Mouse (Mus musculus): ENCODE measurements at regions not wholly inside any gene's neighbourhood (a gene's known extent, or its start where the extent isn't known, plus 50 kb on each side); places are given as distances from the start of the nearest gene placed in this dataset.

DNA sequence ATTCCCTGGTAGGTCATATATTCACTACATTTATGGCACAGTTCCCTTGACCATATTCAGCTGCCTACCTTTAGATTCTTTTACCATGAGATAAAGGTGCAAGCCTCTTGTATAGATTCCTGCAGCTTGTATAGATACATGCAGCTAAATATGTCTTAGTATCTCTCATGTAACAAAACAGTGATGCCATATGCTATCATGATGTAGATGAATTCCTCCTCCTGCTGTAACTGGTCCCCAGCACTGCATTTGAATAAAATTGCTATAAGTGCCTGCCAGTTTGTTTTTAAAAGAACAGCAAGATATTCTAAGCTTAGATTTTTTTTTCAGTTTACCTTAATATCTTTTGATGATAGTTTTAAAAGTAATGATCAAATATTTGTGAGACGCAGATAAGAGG, 138.9 kb upstream of the Tll1 start:
- DNase-seq (ENCODE audit: low spot score) (no peak), ATAC-seq (ENCODE audit: low FRiP score, low read depth) (no peak)
- Histone ChIP-seq H3K4me3 (replicated peaks; ENCODE audit: low read length) (no peak overlapping the region), H3K36me3 (ENCODE audit: control insufficient read depth, insufficient read depth, low read length) (no peaks in the 10 kb centered on the region), H3K4me2 (replicated peaks; ENCODE audit: low read depth, low read length, severe bottlenecking) (no peak overlapping the region), H3K27me3 (ENCODE audit: control insufficient read depth, insufficient read depth, low read length) (no peaks in the 10 kb centered on the region), H3K9ac (ENCODE audit: low read depth, low read length, severe bottlenecking) (no peak overlapping the region), H3K27ac (replicated peaks; ENCODE audit: low read depth, low read length) (no peak overlapping the region), H3K9me3 (ENCODE audit: control insufficient read depth, low read length) (no peaks in the 10 kb centered on the region), H3K4me1 (ENCODE audit: control insufficient read depth, insufficient read depth, low read length) (no peaks in the 10 kb centered on the region)
- TF ChIP-seq POLR2A (IDR thresholded peaks at IDR 0.05; ENCODE audit: borderline replicate concordance, extremely low read depth, insufficient read depth, insufficient read length) = no peak
- WGBS = 73% methylated on average over 1 of the region's 1 CpGs

DNA sequence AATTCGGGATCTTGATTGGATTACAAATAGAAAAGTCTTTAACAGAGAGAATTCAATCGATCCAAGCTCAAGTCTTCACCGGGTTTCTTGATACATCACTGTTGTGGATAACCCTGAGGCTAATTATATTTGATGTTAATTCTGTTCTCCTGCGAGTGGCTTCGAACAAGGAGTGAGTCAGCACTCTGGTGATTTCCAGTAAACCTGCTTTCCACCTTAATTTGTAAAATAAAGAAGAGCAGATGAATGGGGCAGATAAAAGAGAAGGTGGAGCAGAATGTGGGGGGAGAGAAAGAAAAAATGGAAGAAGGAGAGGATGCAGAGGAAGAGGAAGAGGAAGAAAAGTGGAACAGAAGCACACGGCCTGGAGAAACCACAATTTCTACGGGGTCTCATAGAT, 137.5 kb upstream of the Tll1 start:
- TF ChIP-seq POLR2A (IDR thresholded peaks at IDR 0.05; ENCODE audit: borderline replicate concordance, extremely low read depth, insufficient read depth, insufficient read length) = no peak
- H3K27ac ChIP-seq (replicated peaks; ENCODE audit: low read depth, low read length) = no peak overlapping the region

DNA sequence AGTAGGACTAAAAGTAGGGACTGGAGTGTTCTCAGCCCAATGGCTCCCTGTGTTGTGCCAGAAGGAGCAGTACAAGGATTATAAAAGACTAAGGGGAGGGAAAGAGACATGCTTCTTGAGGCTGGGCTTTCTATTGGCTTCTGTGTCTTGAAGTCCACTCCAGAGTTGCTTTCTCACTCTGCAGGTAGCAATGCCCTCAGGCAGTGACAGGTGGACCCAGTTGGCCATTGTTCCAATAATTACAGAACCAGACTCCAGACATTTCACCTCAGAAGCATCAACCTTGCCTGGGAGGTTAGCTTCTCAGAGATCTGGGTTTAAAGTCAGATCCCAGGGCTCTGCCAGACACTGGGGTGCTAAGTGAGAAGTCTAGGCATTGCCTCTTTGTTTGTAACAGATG, 136.3 kb upstream of the Tll1 start:
- H3K27ac ChIP-seq (replicated peaks; ENCODE audit: low read depth, low read length) = no peak overlapping the region
- no peak overlapping the region for H3K9ac ChIP-seq (ENCODE audit: low read depth, low read length, severe bottlenecking)
- ATAC-seq (ENCODE audit: low FRiP score, low read depth) (no peak), DNase-seq (ENCODE audit: low spot score) (no peak)
- no peaks in the 10 kb centered on the region for H3K27me3 ChIP-seq (ENCODE audit: control insufficient read depth, insufficient read depth, low read length)
- H3K4me2 ChIP-seq (replicated peaks; ENCODE audit: low read depth, low read length, severe bottlenecking) = no peak overlapping the region
- H3K36me3 ChIP-seq (ENCODE audit: control insufficient read depth, insufficient read depth, low read length) = no peaks in the 10 kb centered on the region
- no peaks in the 10 kb centered on the region for H3K9me3 ChIP-seq (ENCODE audit: control insufficient read depth, low read length)
- H3K4me3 ChIP-seq (replicated peaks; ENCODE audit: low read length) = no peak overlapping the region
- TF ChIP-seq POLR2A (IDR thresholded peaks at IDR 0.05; ENCODE audit: borderline replicate concordance, extremely low read depth, insufficient read depth, insufficient read length) = no peak
- no peaks in the 10 kb centered on the region for H3K4me1 ChIP-seq (ENCODE audit: control insufficient read depth, insufficient read depth, low read length)

More for the DNA sequence above, 137.5 kb upstream of the Tll1 start:
- no peaks in the 10 kb centered on the region for H3K36me3 ChIP-seq (ENCODE audit: control insufficient read depth, insufficient read depth, low read length)
- H3K27me3 ChIP-seq (ENCODE audit: control insufficient read depth, insufficient read depth, low read length) = no peaks in the 10 kb centered on the region
- no peaks in the 10 kb centered on the region for H3K9me3 ChIP-seq (ENCODE audit: control insufficient read depth, low read length)
- no peak overlapping the region for H3K4me2 ChIP-seq (replicated peaks; ENCODE audit: low read depth, low read length, severe bottlenecking)
- no peak overlapping the region for H3K9ac ChIP-seq (ENCODE audit: low read depth, low read length, severe bottlenecking)
- 81% methylated on average over 7 of the region's 7 CpGs for WGBS
- ATAC-seq (ENCODE audit: low FRiP score, low read depth) (no peak), DNase-seq (ENCODE audit: low spot score) (no peak)
- H3K4me1 ChIP-seq (ENCODE audit: control insufficient read depth, insufficient read depth, low read length) = no peaks in the 10 kb centered on the region
- no peak overlapping the region for H3K4me3 ChIP-seq (replicated peaks; ENCODE audit: low read length)

- Histone ChIP-seq H3K36me3 (ENCODE audit: control insufficient read depth, insufficient read depth, low read length) (no peaks in the 10 kb centered on the region), H3K27ac (replicated peaks; ENCODE audit: low read depth, low read length) (no peak overlapping the region), H3K27me3 (ENCODE audit: control insufficient read depth, insufficient read depth, low read length) (no peaks in the 10 kb centered on the region), H3K4me1 (ENCODE audit: control insufficient read depth, insufficient read depth, low read length) (no peaks in the 10 kb centered on the region; the same call in 1 of the 2 replicates), H3K9ac (ENCODE audit: low read depth, low read length, severe bottlenecking) (no peak overlapping the region), H3K4me2 (replicated peaks; ENCODE audit: low read depth, low read length, severe bottlenecking) (no peak overlapping the region), H3K4me3 (replicated peaks; ENCODE audit: low read length) (no peak overlapping the region), H3K9me3 (ENCODE audit: control insufficient read depth, low read length) (no peaks in the 10 kb centered on the region)
- ATAC-seq (ENCODE audit: low FRiP score, low read depth) = no peak
- DNase-seq (ENCODE audit: low spot score) = no peak
- WGBS = 34% methylated on average over 7 of the region's 7 CpGs
- TF ChIP-seq POLR2A (IDR thresholded peaks at IDR 0.05; ENCODE audit: borderline replicate concordance, extremely low read depth, insufficient read depth, insufficient read length) = no peak
Measured at GRCm38 (mm10) chr8:64337356-64337755, 131.3 kb upstream of the Tll1 start.

- no peak for TF ChIP-seq POLR2A (IDR thresholded peaks at IDR 0.05; ENCODE audit: borderline replicate concordance, extremely low read depth, insufficient read depth, insufficient read length)
Measured at GRCm38 (mm10) chr8:64336546-64336945, 130.5 kb upstream of the Tll1 start.

DNA sequence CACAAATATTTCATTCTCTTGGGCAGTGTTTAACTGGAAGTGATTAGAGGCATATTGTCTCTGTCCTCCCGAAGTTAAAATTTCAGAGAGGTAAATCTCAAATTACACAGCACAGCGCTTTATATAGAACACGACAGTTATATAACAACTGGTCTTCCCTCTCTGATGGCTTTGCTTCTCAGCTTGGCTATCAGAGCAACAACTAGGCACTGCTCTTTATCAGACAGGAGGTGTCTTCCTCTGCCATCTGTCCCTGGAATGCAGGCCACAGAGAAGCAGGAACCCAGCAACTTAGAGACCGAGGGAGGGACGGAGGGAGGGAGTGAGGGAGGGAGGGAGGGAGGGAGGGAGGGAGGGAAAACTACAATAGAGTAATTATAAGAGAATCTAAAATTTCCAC, 129.4 kb upstream of the Tll1 start:
- Histone ChIP-seq H3K36me3 (ENCODE audit: control insufficient read depth, insufficient read depth, low read length) (no peaks in the 10 kb centered on the region), H3K4me1 (ENCODE audit: control insufficient read depth, insufficient read depth, low read length) (no peaks in the 10 kb centered on the region; the same call in 1 of the 2 replicates), H3K27me3 (ENCODE audit: control insufficient read depth, insufficient read depth, low read length) (no peaks in the 10 kb centered on the region), H3K4me3 (replicated peaks; ENCODE audit: low read length) (no peak overlapping the region), H3K9me3 (ENCODE audit: control insufficient read depth, low read length) (no peaks in the 10 kb centered on the region), H3K4me2 (replicated peaks; ENCODE audit: low read depth, low read length, severe bottlenecking) (no peak overlapping the region), H3K27ac (replicated peaks; ENCODE audit: low read depth, low read length) (no peak overlapping the region), H3K9ac (ENCODE audit: low read depth, low read length, severe bottlenecking) (no peak overlapping the region)
- 13% methylated on average over 5 of the region's 5 CpGs for WGBS
- no peak for TF ChIP-seq POLR2A (IDR thresholded peaks at IDR 0.05; ENCODE audit: borderline replicate concordance, extremely low read depth, insufficient read depth, insufficient read length)
- ATAC-seq (ENCODE audit: low FRiP score, low read depth) (no peak), DNase-seq (ENCODE audit: low spot score) (no peak)

More at GRCm38 (mm10) chr8:64336546-64336945, 130.5 kb upstream of the Tll1 start:
- Histone ChIP-seq H3K27ac (replicated peaks; ENCODE audit: low read depth, low read length) (no peak overlapping the region), H3K27me3 (ENCODE audit: control insufficient read depth, insufficient read depth, low read length) (no peaks in the 10 kb centered on the region), H3K4me3 (replicated peaks; ENCODE audit: low read length) (no peak overlapping the region), H3K9me3 (ENCODE audit: control insufficient read depth, low read length) (no peaks in the 10 kb centered on the region), H3K36me3 (ENCODE audit: control insufficient read depth, insufficient read depth, low read length) (no peaks in the 10 kb centered on the region), H3K9ac (ENCODE audit: low read depth, low read length, severe bottlenecking) (no peak overlapping the region), H3K4me2 (replicated peaks; ENCODE audit: low read depth, low read length, severe bottlenecking) (no peak overlapping the region), H3K4me1 (ENCODE audit: control insufficient read depth, insufficient read depth, low read length) (no peaks in the 10 kb centered on the region; the same call in 1 of the 2 replicates)
- DNase-seq (ENCODE audit: low spot score) (no peak), ATAC-seq (ENCODE audit: low FRiP score, low read depth) (no peak)
